Mouse (Mus musculus) adipose tissue, adult 10 weeks (tissue): ENCODE results near the gene Arl8a. TPM values are rescaled to one million over a fixed set of nuclear protein-coding genes. Genes with fewer than 3 reads are reported as not detected.

ENCODE experiments used
- polyA plus RNA-seq: library from polyadenylated mRNA; stranded (reverse); fragments of 350-450 nt; fragmentation: Illumina TruSeq; extraction: RNeasy Lipid Tissue Mini Kit (QIAGEN cat#74804); gene quantifications from one replicate; pipeline ENCODE4 v1.2.3, GENCODE M21; 2014; ENCODE audit warnings: low read depth, low replicate concordance

Gene Arl8a
- polyA plus RNA-seq: 58.6 TPM

GRCm38 (mm10) chr1:135146077-135146945 is at the start of gene Arl8a:
Gene Arl8a, plus strand, starts transcription at chr1:135146824.

GRCm38 (mm10) chr1:135105124-135105523 is 41.5 kb upstream of the Arl8a start, which contains the start of gene Lgr6:
Gene Lgr6, minus strand, starts transcription at chr1:135105276.

GRCm38 (mm10) chr1:135132473-135132872 is 14.2 kb upstream of the Arl8a start, which contains the start of gene Ptpn7:
Gene Ptpn7, plus strand, starts transcription at chr1:135132700.

GRCm38 (mm10) chr1:135167435-135167834 is 20.8 kb downstream of the Arl8a start, which contains the start of gene Gpr37l1:
Gene Gpr37l1, minus strand, starts transcription at chr1:135167681.

Other genes starting within 250 kb of the Arl8a start
- 27.2 TPM for gene Ppp1r12b, start 190.9 kb upstream of the Arl8a start, polyA plus RNA-seq
- 2.5 TPM for gene Ube2t, start 184.3 kb upstream of the Arl8a start, polyA plus RNA-seq
- 0.11 TPM for gene Lgr6, start 41.5 kb upstream of the Arl8a start, polyA plus RNA-seq
- gene Ptpn7, start 14.1 kb upstream of the Arl8a start, polyA plus RNA-seq: 2.4 TPM
- 0.42 TPM for gene Gpr37l1, start 20.9 kb downstream of the Arl8a start, polyA plus RNA-seq
- gene Elf3, start 111.7 kb downstream of the Arl8a start, polyA plus RNA-seq: 90.6 TPM
- gene Rnpep, start 137.3 kb downstream of the Arl8a start, polyA plus RNA-seq: 92.7 TPM
- 75.2 TPM for gene Timm17a, start 167.0 kb downstream of the Arl8a start, polyA plus RNA-seq
- gene Lmod1, start 178.0 kb downstream of the Arl8a start, polyA plus RNA-seq: 9.7 TPM
- gene Shisa4, start 228.4 kb downstream of the Arl8a start, polyA plus RNA-seq: 5.2 TPM